Mouse (Mus musculus) adrenal gland, postnatal 36 days (tissue): ENCODE measurements around the gene Parg. TPM values are rescaled to one million over a fixed set of nuclear protein-coding genes. Genes with fewer than 3 reads are reported as not detected.

Source experiments
- DNase-seq, 2 experiments: peaks; one replicate each; pipeline ENCODE4 v3.0.0; 2021; ENCODE audit warnings: mixed read lengths in 1 of 2
- total RNA-seq, 2 experiments: library from RNA; stranded (reverse); gene quantifications; 2 replicates each; pipeline ENCODE4 v1.2.3; 2021

Parg gene
- total RNA-seq, 2 experiments from 2014 or later: 58.1 to 63.2 TPM

DNA sequence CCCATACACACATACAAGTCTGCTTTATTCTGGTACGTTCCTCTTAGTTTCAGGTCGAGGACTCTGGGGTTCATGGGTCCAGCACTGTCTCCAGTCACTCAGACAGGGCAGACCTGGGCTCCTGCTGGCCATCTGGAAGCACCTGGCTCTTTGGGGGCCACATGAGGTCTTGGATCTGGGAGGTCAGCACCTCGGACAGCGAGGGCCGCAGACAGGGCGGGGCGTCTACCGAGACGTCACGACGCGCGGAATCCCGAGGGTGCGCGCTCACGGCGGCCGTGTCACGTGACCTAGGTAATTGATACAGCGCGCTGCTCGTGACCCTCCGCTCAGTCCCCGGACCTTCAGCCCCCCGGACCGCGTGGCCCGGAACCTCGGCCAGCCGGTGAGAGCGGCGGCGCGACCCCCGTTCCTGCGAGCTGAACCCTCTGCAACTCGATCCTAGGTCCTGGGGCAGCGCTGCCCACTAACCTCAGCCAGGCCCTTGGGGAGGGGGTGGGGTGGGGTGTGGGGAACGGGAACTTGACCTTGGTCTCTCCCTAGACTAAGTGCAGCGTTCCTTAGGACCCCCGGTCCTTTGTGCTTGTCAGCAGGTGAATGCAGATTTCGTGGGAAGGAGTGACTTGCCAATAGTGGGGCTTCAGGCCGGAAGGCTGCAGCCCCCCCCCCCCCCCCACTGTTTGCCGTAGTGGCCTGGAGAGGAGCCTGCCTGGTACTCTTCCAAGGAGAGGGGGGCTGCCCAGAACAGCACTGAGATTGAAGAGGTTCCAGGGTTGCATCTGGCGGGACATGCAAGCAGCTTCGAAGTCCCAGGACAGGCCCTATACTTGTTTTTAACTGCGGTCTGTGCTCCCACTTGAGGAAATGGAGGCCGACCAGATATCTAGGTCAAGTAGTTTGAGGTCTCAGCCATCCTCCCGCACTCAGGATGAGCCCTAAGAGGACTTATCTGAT, 120.3 kb downstream of the Parg start, which contains the start of gene Ogdhl:
Ogdhl (plus strand) TSS at position 288 of the 954 bp plus-strand sequence.
- peak; percentile 82 to 87 for DNase-seq

DNA sequence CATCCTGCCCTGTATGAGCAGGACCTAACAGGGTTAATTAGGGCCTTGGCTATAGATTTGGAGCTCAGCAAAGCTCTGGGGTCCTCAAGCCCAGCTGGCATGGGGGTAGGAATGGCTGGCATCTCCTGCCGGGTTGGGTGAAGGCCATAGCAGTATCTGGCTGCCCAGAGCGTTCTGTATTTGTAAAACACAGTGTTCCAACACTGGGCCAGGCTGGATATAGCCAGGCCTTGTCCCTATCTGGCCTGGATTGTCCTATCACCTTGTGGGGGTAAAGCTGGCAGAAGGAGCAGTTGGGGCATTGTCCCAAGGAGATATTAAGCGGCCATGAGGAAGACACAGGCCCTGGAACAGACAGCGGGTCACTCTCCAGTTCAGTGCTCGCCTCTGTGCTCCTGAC, 121.5 kb downstream of the Parg start:
- no peak for DNase-seq

GRCm38 (mm10) chr14:32327366-32327765, 125.6 kb downstream of the Parg start:
- no peak for DNase-seq

DNA sequence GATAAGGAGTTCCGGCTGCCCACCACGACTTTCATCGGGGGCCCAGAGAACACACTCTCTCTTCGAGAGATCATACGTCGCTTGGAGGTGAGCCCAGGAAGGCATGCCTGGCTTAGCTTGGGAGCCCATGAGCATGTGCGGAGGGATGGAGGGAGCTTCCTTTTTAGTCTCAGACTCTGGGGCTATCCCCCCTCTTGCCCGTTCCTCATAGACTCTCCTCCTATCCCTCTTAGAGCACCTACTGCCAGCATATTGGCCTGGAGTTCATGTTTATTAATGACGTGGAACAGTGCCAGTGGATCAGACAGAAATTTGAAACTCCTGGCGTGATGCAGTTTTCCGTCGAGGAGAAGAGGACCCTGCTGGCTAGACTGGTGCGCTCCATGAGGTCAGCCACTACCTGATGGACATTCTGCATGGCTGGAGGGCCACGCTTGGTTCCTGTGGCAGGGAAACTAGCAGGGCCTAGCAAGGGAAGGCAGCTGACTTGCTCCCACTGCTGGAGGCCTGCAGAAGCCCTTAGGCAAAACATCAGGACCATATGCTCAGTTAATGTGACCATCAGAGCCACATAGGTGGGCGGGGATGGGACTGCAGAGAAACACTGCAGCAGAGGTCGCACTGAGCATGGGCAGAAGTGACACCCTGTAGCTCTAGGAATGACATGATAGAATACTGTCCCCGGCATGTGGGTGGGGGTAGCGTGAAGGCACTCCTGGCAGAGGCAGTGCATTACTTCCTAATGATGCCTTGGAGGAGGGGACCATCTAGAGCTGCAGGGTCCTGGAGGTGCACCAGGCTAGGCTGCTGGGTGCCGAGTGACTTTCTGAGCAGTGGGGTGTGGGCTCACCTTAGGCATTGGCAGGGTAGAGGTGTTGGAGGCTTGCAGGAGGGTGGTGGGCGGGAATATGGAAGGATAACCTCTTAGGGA, 131.0 kb downstream of the Parg start:
- DNase-seq: no peak

GRCm38 (mm10) chr14:32336021-32336420, 134.3 kb downstream of the Parg start:
- no peak for DNase-seq

GRCm38 (mm10) chr14:32336547-32336946, 134.8 kb downstream of the Parg start:
- DNase-seq: no peak

DNA sequence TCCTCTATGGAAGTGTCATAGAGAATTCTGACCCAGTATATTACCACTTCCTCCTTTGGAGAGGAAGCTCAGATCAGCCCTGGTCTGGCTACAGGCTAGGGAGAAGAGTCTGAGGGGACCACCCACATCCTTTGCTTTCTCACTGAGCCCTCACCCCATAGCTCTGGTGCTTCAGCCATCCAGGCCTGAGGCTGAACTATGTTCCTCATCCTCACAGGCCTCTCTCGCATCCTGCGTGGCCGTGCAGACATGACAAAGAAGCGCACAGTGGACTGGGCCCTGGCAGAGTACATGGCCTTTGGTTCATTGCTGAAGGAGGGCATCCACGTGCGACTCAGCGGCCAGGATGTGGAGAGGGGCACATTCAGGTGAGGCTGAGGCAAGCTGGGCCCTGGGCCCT, 140.1 kb downstream of the Parg start:
- DNase-seq: no peak

DNA sequence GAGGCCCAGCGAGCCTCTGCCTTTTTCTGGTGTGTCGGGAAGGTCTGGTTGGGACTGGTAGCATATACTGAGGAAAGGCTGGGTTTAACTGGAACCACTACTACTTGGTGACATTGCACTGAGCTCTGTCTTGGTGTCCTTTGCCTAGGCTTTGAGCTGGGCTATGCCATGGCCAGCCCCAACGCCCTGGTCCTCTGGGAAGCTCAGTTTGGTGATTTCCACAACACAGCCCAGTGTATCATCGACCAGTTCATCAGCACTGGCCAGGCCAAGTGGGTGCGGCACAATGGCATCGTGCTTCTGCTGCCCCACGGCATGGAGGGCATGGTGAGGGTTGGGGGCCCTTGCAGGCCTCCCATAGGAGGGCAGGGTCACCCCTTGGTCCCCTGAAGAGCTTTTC, 142.4 kb downstream of the Parg start:
- DNase-seq: no peak

DNA sequence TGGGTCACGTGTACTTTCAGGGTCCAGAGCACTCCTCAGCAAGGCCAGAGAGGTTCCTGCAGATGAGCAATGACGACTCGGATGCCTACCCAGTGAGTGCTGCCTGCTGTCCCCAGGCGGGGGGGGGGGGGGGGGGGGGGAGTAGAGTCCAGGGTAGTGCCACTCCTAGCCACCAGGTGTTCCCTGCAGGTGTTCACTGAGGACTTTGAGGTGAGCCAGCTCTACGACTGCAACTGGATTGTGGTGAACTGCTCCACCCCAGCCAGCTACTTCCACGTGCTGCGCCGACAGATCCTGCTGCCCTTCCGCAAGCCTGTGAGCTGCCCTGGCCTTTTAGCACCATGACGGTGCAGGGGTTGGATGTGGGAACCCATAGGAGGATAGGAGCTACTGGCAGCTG, 142.9 kb downstream of the Parg start:
- no peak for DNase-seq

Other genes with a start within 250 kb of the Parg start
- 1 to 10 TPM; 5.3 to 9.9 TPM for gene Galnt15, start 173.0 kb upstream of the Parg start, total RNA-seq
- gene Oxnad1, start 116.6 kb upstream of the Parg start, total RNA-seq: 10 to 100 TPM; 33.9 to 40.8 TPM
- 10 to 100 TPM; 61.1 to 72.5 TPM for gene Dph3, start 116.2 kb upstream of the Parg start, total RNA-seq
- not detected for gene Msmb, start 59.9 kb upstream of the Parg start, total RNA-seq
- 100 to 1,000 TPM; 194 to 226 TPM for gene Ncoa4, start 42.1 kb upstream of the Parg start, total RNA-seq
- gene Timm23, start 51 bp upstream of the Parg start, total RNA-seq: 100 to 1,000 TPM; 119 to 145 TPM
- 1 to 10 TPM; 7.0 to 7.1 TPM for gene Ogdhl, start 120.1 kb downstream of the Parg start, total RNA-seq
- not detected for gene 1700024G13Rik, start 186.4 kb downstream of the Parg start, total RNA-seq